Mouse (Mus musculus): ENCODE results near the gene Hmga2. TPM values are rescaled to one million over a fixed set of nuclear protein-coding genes. Genes with fewer than 3 reads are reported as not detected.

The Hmga2 gene
- polyA plus RNA-seq, 1 experiment from 2014 or later = 2.6 TPM

MicroRNAs within 50 kb of the gene (microRNA counts, 519-probe panel; counts per million panel counts)
- microRNA mmu-miR-763 = not detected

Small RNAs within 50 kb of the gene (microRNA-seq; reads per million reads assigned to microRNA genes)
- gene Mir763 = not detected

Other genes with a start within 250 kb of the Hmga2 start
- gene Llph, start 249.4 kb downstream of the Hmga2 start, polyA plus RNA-seq (2014; fragmentation: Nextera tagmentation; extraction: Ambion mirVana) = 41.6 and 44.1 TPM in 2 replicates

All from forebrain, embryonic 14.5 days (tissue).